Mouse (Mus musculus): ENCODE data around the gene Gldc.

GRCm38 (mm10) chr19:30206981-30207380 lies 31.8 kb upstream of the Gldc start:
- TF ChIP-seq CTCF (IDR thresholded peaks at IDR 0.05) (no peak), EP300 (IDR thresholded peaks at IDR 0.05) (no peak)

Measured in lung, postnatal 0 days (tissue).